Comparison of ENCODE assay signal across 26 mouse cellular contexts in the genomic region with DNA sequence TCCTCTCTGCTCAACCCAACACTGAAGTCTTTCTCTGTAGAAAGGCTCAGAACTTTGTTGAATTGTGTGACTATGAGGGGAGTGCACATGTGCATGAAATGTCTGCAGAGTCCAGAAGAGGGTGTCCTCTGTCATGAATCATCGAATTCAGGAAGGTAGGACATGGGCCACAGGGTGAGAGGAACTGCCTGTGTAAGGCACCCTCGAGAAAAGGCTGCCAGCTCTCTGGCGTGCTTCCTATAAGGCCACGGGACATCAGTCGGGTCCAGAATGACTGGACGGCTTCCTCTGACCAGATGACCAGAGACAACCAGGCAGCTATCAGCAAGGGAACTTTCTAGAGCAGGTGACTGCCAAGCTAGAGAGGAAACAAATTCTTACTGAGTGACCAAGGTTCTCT.
DNase-seq lines count a peak whose midpoint lies in the region; ATAC-seq and TF ChIP-seq lines count a peak whose summit lies in the region.
"Had no signal": no experiment of that assay in that cellular context is flagged by ENCODE, and none has a peak within 500 bp of the region (broad histone marks: within the 10 kb centered on the region; RNA-seq: fewer than 3 reads in every experiment).

No protein-coding gene starts in this region.

- peak; percentile 3; the same call in 1 of the 2 replicates for TF ChIP-seq CTCF in left cerebral cortex, adult 2 months (IDR thresholded peaks at IDR 0.05)
- TF ChIP-seq CTCF in cerebellum, adult 2 months (IDR thresholded peaks at IDR 0.05; ENCODE audit: borderline replicate concordance, insufficient read depth, low read depth, low read length), result no peak
- no peak for TF ChIP-seq CTCF in stomach, postnatal 0 days (IDR thresholded peaks at IDR 0.05; ENCODE audit: low read depth)

- no peak for TF ChIP-seq EP300 in stomach, postnatal 0 days (optimal IDR thresholded peaks at IDR 0.05)

- peaks cover under 1% of the 10 kb centered on the region for H3K4me1 ChIP-seq in cerebellum, adult 2 months (ENCODE audit: control insufficient read depth, insufficient read depth, low read length)
- H3K4me1 ChIP-seq in stomach, postnatal 0 days (replicated peaks; ENCODE audit: control insufficient read depth, insufficient read depth), result no peaks in the 10 kb centered on the region
- H3K4me1 ChIP-seq: embryonic facial prominence, embryonic 12.5 days; heart, embryonic 12.5 days had no signal

- no peak overlapping the region for H3K4me3 ChIP-seq in left cerebral cortex, adult 2 months
- H3K4me3 ChIP-seq in cerebellum, adult 2 months (replicated peaks; ENCODE audit: insufficient read depth, low read depth, low read length), result no peak overlapping the region
- H3K4me3 ChIP-seq in stomach, postnatal 0 days (ENCODE audit: low read depth, low read length), result no peak overlapping the region
- H3K4me3 ChIP-seq: embryonic facial prominence, embryonic 12.5 days; gastrocnemius, adult 2 months; heart, adult 2 months; heart, embryonic 12.5 days had no signal

- intact Hi-C loops in left cerebral cortex, adult 2 months (cut with DNase I), result no loop called here
- intact Hi-C loops in left cerebral cortex, postnatal 36 days (cut with DNase I), result no loop called here

- H3K36me3 ChIP-seq in stomach, postnatal 0 days (ENCODE audit: control insufficient read depth, insufficient read depth, low read length), result no peaks in the 10 kb centered on the region
- H3K36me3 ChIP-seq: embryonic facial prominence, embryonic 12.5 days; G1E; heart, embryonic 12.5 days had no signal

- ATAC-seq in cerebellum, adult (ENCODE audit: insufficient number of reproducible peaks, low FRiP score, low TSS enrichment), result no peak
- ATAC-seq in stomach, postnatal 0 days (ENCODE audit: low FRiP score, low TSS enrichment), result no peak
- ATAC-seq: forebrain, embryonic 14.5 days; intestine, postnatal 0 days; midbrain, embryonic 16.5 days had no signal

- no peak overlapping the region for H3K9ac ChIP-seq in stomach, postnatal 0 days (ENCODE audit: low read length)
- H3K9ac ChIP-seq: embryonic facial prominence, embryonic 12.5 days; heart, embryonic 12.5 days; hindbrain, embryonic 14.5 days; liver, embryonic 14.5 days had no signal

- no peak overlapping the region for H3K27ac ChIP-seq in left cerebral cortex, adult 2 months
- no peak overlapping the region for H3K27ac ChIP-seq in cerebellum, adult 2 months (ENCODE audit: insufficient read depth, low read length)
- no peak overlapping the region for H3K27ac ChIP-seq in stomach, postnatal 0 days (replicated peaks)
- H3K27ac ChIP-seq: embryonic facial prominence, embryonic 12.5 days; gastrocnemius, adult 2 months; heart, adult 2 months; hindbrain, embryonic 14.5 days; liver, embryonic 14.5 days had no signal

- H3K4me2 ChIP-seq in stomach, postnatal 0 days (replicated peaks; ENCODE audit: low read depth), result no peak overlapping the region
- H3K4me2 ChIP-seq: embryonic facial prominence, embryonic 12.5 days; heart, embryonic 12.5 days; hindbrain, embryonic 14.5 days had no signal

- no peaks in the 10 kb centered on the region for H3K9me3 ChIP-seq in stomach, postnatal 0 days (ENCODE audit: control insufficient read depth, low read length)
- H3K9me3 ChIP-seq: embryonic facial prominence, embryonic 12.5 days had no signal

- WGBS in cerebellum, adult 2 months, result 39% methylated on average over 6 of the region's 6 CpGs
- WGBS in stomach, postnatal 0 days, result 74% methylated on average over 6 of the region's 6 CpGs

- TF ChIP-seq POLR2A in cerebellum, adult 2 months (IDR thresholded peaks at IDR 0.05; ENCODE audit: borderline replicate concordance, insufficient read depth, low read length), result no peak

- H3K27me3 ChIP-seq in cerebellum, adult 2 months (ENCODE audit: control insufficient read depth, insufficient read depth, low read length), result no peaks in the 10 kb centered on the region
- H3K27me3 ChIP-seq in stomach, postnatal 0 days (ENCODE audit: control insufficient read depth, insufficient read depth, low read length), result no peaks in the 10 kb centered on the region
- H3K27me3 ChIP-seq: embryonic facial prominence, embryonic 12.5 days; heart, embryonic 12.5 days had no signal

- peak; percentile 67 for DNase-seq in cerebellum, adult 11-12 months
- DNase-seq in left cerebral cortex, adult 2 months (ENCODE audit: extremely low spot score in 1 of 2, low spot score in 2 of 2), result no peak
- no peak for DNase-seq in left cerebral cortex, postnatal 36 days (ENCODE audit: low spot score in 2 of 2)
- DNase-seq in cerebellum, adult 2 months, result peak; percentile 46 to 63
- peak; percentile 52 to 56 for DNase-seq in cerebellum, postnatal 14 days
- no peak for DNase-seq in stomach, postnatal 0 days (ENCODE audit: low spot score)
- DNase-seq in lung, postnatal 4 days, result no peak
- DNase-seq: adrenal gland, postnatal 25 days; gastrocnemius, adult 2 months; gastrocnemius, postnatal 36 days; kidney, postnatal 25 days; lung, adult 2 months; lung, postnatal 10 days; spleen, adult 18-20 months; thymus, adult 18-20 months; thymus, postnatal 25 days had no signal

Comparison
In these comparisons a context has a peak if more than half of its experiments do, and no peak if none do; other contexts are left out.
1. DNase-seq: peak in cerebellum, adult 11-12 months (single experiment), cerebellum, adult 2 months (2 of 2) and cerebellum, postnatal 14 days (2 of 2); none in left cerebral cortex, adult 2 months (0 of 2), left cerebral cortex, postnatal 36 days (0 of 2), stomach, postnatal 0 days (single experiment) and lung, postnatal 4 days (0 of 2).